Mouse (Mus musculus) heart, embryonic 15.5 days (tissue): ENCODE results near the gene Msi2. TPM values are rescaled to one million over a fixed set of nuclear protein-coding genes. Genes with fewer than 3 reads are reported as not detected.
A peak's percentile ranks its signal among the peaks of the same experiment; 100 is the strongest.

Source experiments
- ATAC-seq: fragments of 200-750 bp; cut with Nextera tagmentation; replicated peaks from 2 replicates; pipeline ENCODE4 v1.8.0; 2017; ENCODE audit warnings: low read depth, moderate TSS enrichment; ENCODE audit not compliant: insufficient number of reproducible peaks, insufficient read depth, low FRiP score
- H3K27ac ChIP-seq: fragments of 300-500 bp; sonication (generic); 2 replicates; pipeline ENCODE4 v1.5.1; 2015; ENCODE audit warnings: mild to moderate bottlenecking, inconsistent platforms
- H3K27me3 ChIP-seq: fragments of 300-500 bp; sonication (generic); 2 replicates; pipeline ENCODE4 v1.6.1; 2015; ENCODE audit warnings: inconsistent platforms
- H3K36me3 ChIP-seq: fragments of 300-500 bp; sonication (generic); 2 replicates; pipeline ENCODE4 v1.6.1; 2015; ENCODE audit warnings: mild to moderate bottlenecking, inconsistent platforms
- H3K4me1 ChIP-seq: fragments of 300-500 bp; sonication (generic); replicated peaks from 2 replicates; pipeline ENCODE4 v1.6.1; 2015; ENCODE audit warnings: inconsistent platforms
- H3K4me2 ChIP-seq: fragments of 300-500 bp; sonication (generic); 2 replicates; pipeline ENCODE4 v1.6.1; 2015; ENCODE audit warnings: inconsistent platforms, mild to moderate bottlenecking, moderate library complexity
- H3K4me3 ChIP-seq: fragments of 300-500 bp; sonication (generic); 2 replicates; pipeline ENCODE4 v1.5.1; 2015; ENCODE audit warnings: mild to moderate bottlenecking, inconsistent platforms
- H3K9ac ChIP-seq: fragments of 300-500 bp; sonication (generic); 2 replicates; pipeline ENCODE4 v1.6.1; 2015; ENCODE audit warnings: mild to moderate bottlenecking, inconsistent platforms
- H3K9me3 ChIP-seq: fragments of 300-500 bp; sonication (generic); replicated peaks from 2 replicates; pipeline ENCODE4 v1.6.1; 2016; ENCODE audit warnings: inconsistent platforms
- WGBS: fragments of 180-500 bp; shearing (Covaris S2); methylation state at CpG from one replicate; pipeline ENCODE4 v1.1.7; 2015; ENCODE audit warnings: mixed read lengths; 5-methylcytosine and 5-hydroxymethylcytosine counted together
- polyA plus RNA-seq: library from polyadenylated mRNA; unstranded; fragments of >200 nt; fragmentation: Nextera tagmentation; extraction: Ambion mirVana; gene quantifications from 2 replicates; pipeline ENCODE4 v1.2.1, GENCODE M21; 2015

Gene Msi2
- polyA plus RNA-seq, 1 experiment from 2014 or later, result 19.6 TPM

GRCm38 (mm10) chr11:88610112-88610511 lies 108.2 kb downstream of the Msi2 start:
- Histone ChIP-seq H3K4me2 (no peak overlapping the region), H3K4me1 (peaks cover 73% of the 10 kb centered on the region), H3K9me3 (no peaks in the 10 kb centered on the region), H3K9ac (no peak overlapping the region), H3K4me3 (no peak overlapping the region), H3K36me3 (no peaks in the 10 kb centered on the region), H3K27ac (no peak overlapping the region), H3K27me3 (no peaks in the 10 kb centered on the region)
- WGBS, result 89% methylated on average over 1 of the region's 1 CpGs
- ATAC-seq, result no peak

- no peak for ATAC-seq
- 43% methylated on average over 4 of the region's 4 CpGs for WGBS
- peaks cover 67% of the 10 kb centered on the region for H3K4me1 ChIP-seq
Observed at GRCm38 (mm10) chr11:88608584-88608983, 109.7 kb downstream of the Msi2 start.

GRCm38 (mm10) chr11:88607725-88608383 lies 110.5 kb downstream of the Msi2 start:
- Histone ChIP-seq H3K9me3 (no peaks in the 10 kb centered on the region), H3K4me3 (no peak overlapping the region), H3K27me3 (no peaks in the 10 kb centered on the region), H3K4me2 (no peak overlapping the region), H3K4me1 (peaks cover 63% of the 10 kb centered on the region), H3K9ac (no peak overlapping the region), H3K27ac (peak overlapping the region; percentile 39), H3K36me3 (no peaks in the 10 kb centered on the region; the same call in 1 of the 2 replicates)
- WGBS, result 50% methylated on average over 12 of the region's 12 CpGs
- ATAC-seq, result no peak

More at GRCm38 (mm10) chr11:88608584-88608983, 109.7 kb downstream of the Msi2 start:
- Histone ChIP-seq H3K27me3 (no peaks in the 10 kb centered on the region), H3K36me3 (no peaks in the 10 kb centered on the region), H3K9ac (no peak overlapping the region), H3K4me2 (no peak overlapping the region), H3K27ac (peak overlapping the region; percentile 11), H3K4me3 (no peak overlapping the region), H3K9me3 (no peaks in the 10 kb centered on the region)

- no peak overlapping the region for H3K4me2 ChIP-seq
- 73% methylated on average over 6 of the region's 6 CpGs for whole genome bisulfite sequencing
- no peak overlapping the region for H3K9ac ChIP-seq
- no peaks in the 10 kb centered on the region; the same call in 1 of the 2 replicates for H3K36me3 ChIP-seq
- no peak overlapping the region for H3K4me3 ChIP-seq
- no peak for ATAC-seq
- H3K9me3 ChIP-seq, result no peaks in the 10 kb centered on the region
- H3K27ac ChIP-seq, result peak overlapping the region; percentile 35; the same call in 1 of the 2 replicates
- no peaks in the 10 kb centered on the region for H3K27me3 ChIP-seq
- peaks cover 66% of the 10 kb centered on the region for H3K4me1 ChIP-seq
Observed at GRCm38 (mm10) chr11:88605771-88606170, 112.5 kb downstream of the Msi2 start.

- Histone ChIP-seq H3K4me1 (peaks cover 72% of the 10 kb centered on the region), H3K9ac (peak overlapping the region; percentile 32), H3K4me2 (no peak overlapping the region), H3K9me3 (no peaks in the 10 kb centered on the region), H3K36me3 (no peaks in the 10 kb centered on the region; the same call in 1 of the 2 replicates), H3K27me3 (no peaks in the 10 kb centered on the region), H3K4me3 (no peak overlapping the region), H3K27ac (peak overlapping the region; percentile 35; the same call in 1 of the 2 replicates)
- no peak for ATAC-seq
- 29% methylated on average over 12 of the region's 12 CpGs for WGBS
Observed at GRCm38 (mm10) chr11:88605098-88605525, 113.2 kb downstream of the Msi2 start.

- H3K4me3 ChIP-seq, result no peak overlapping the region
- no peaks in the 10 kb centered on the region; the same call in 1 of the 2 replicates for H3K36me3 ChIP-seq
- H3K4me2 ChIP-seq, result no peak overlapping the region
- H3K27me3 ChIP-seq, result no peaks in the 10 kb centered on the region
- 58% methylated on average over 2 of the region's 2 CpGs for WGBS
- H3K4me1 ChIP-seq, result peaks cover 77% of the 10 kb centered on the region
- no peaks in the 10 kb centered on the region for H3K9me3 ChIP-seq
- H3K9ac ChIP-seq, result no peak overlapping the region
- H3K27ac ChIP-seq, result peak overlapping the region; percentile 35; the same call in 1 of the 2 replicates
- no peak for ATAC-seq
Observed at GRCm38 (mm10) chr11:88604635-88605034, 113.7 kb downstream of the Msi2 start.

GRCm38 (mm10) chr11:88603366-88603765 lies 114.9 kb downstream of the Msi2 start:
- no peak overlapping the region for H3K4me3 ChIP-seq
- H3K27ac ChIP-seq, result no peak overlapping the region
- no peaks in the 10 kb centered on the region for H3K9me3 ChIP-seq
- ATAC-seq, result no peak
- H3K36me3 ChIP-seq, result no peaks in the 10 kb centered on the region; the same call in 1 of the 2 replicates
- H3K27me3 ChIP-seq, result no peaks in the 10 kb centered on the region
- H3K4me1 ChIP-seq, result peaks cover 77% of the 10 kb centered on the region
- WGBS, result 68% methylated on average over 11 of the region's 11 CpGs
- no peak overlapping the region for H3K4me2 ChIP-seq
- no peak overlapping the region for H3K9ac ChIP-seq

- Histone ChIP-seq H3K4me2 (no peak overlapping the region), H3K9ac (no peak overlapping the region), H3K27me3 (no peaks in the 10 kb centered on the region), H3K27ac (no peak overlapping the region), H3K9me3 (no peaks in the 10 kb centered on the region), H3K4me1 (peaks cover 75% of the 10 kb centered on the region), H3K36me3 (no peaks in the 10 kb centered on the region; the same call in 1 of the 2 replicates), H3K4me3 (no peak overlapping the region)
- no peak for ATAC-seq
- 69% methylated on average over 7 of the region's 7 CpGs for WGBS
Observed at GRCm38 (mm10) chr11:88602471-88603120, 115.7 kb downstream of the Msi2 start.

GRCm38 (mm10) chr11:88600194-88600593 lies 118.1 kb downstream of the Msi2 start:
- 86% methylated on average over 3 of the region's 3 CpGs for WGBS
- H3K27me3 ChIP-seq, result no peaks in the 10 kb centered on the region
- no peak overlapping the region for H3K9ac ChIP-seq
- no peak overlapping the region for H3K4me3 ChIP-seq
- H3K36me3 ChIP-seq, result no peaks in the 10 kb centered on the region; the same call in 1 of the 2 replicates
- no peak for ATAC-seq
- H3K9me3 ChIP-seq, result no peaks in the 10 kb centered on the region
- H3K4me2 ChIP-seq, result no peak overlapping the region
- H3K4me1 ChIP-seq, result peaks cover 62% of the 10 kb centered on the region
- H3K27ac ChIP-seq, result peak overlapping the region; percentile 41; the same call in 1 of the 2 replicates

- H3K4me2 ChIP-seq, result peak overlapping the region; percentile 17
- peaks cover 62% of the 10 kb centered on the region for H3K4me1 ChIP-seq
- ATAC-seq, result no peak
- no peak overlapping the region for H3K4me3 ChIP-seq
- WGBS, result 53% methylated on average over 17 of the region's 17 CpGs
- no peaks in the 10 kb centered on the region for H3K27me3 ChIP-seq
- H3K9ac ChIP-seq, result no peak overlapping the region
- H3K27ac ChIP-seq, result peak overlapping the region; percentile 41
- no peaks in the 10 kb centered on the region for H3K9me3 ChIP-seq
- H3K36me3 ChIP-seq, result no peaks in the 10 kb centered on the region; the same call in 1 of the 2 replicates
Observed at GRCm38 (mm10) chr11:88599332-88600130, 118.8 kb downstream of the Msi2 start.

- ATAC-seq, result no peak
- H3K9me3 ChIP-seq, result no peaks in the 10 kb centered on the region
- H3K4me2 ChIP-seq, result no peak overlapping the region
- H3K4me3 ChIP-seq, result no peak overlapping the region
- WGBS, result 58% methylated on average over 3 of the region's 3 CpGs
- H3K27me3 ChIP-seq, result no peaks in the 10 kb centered on the region
- H3K36me3 ChIP-seq, result no peaks in the 10 kb centered on the region; the same call in 1 of the 2 replicates
- H3K27ac ChIP-seq, result peak overlapping the region; percentile 41
- H3K4me1 ChIP-seq, result peaks cover 64% of the 10 kb centered on the region
- no peak overlapping the region for H3K9ac ChIP-seq
Observed at GRCm38 (mm10) chr11:88598848-88599175, 119.5 kb downstream of the Msi2 start.
